Mouse (Mus musculus) hindbrain, embryonic 14.5 days (tissue): ENCODE results near the gene Dnah17. TPM values are rescaled to one million over a fixed set of nuclear protein-coding genes. Genes with fewer than 3 reads are reported as not detected.

Source experiments
- ATAC-seq: fragments of 200-750 bp; cut with Nextera tagmentation; 2 replicates; pipeline ENCODE4 v1.8.0; 2017; ENCODE audit warnings: moderate number of reproducible peaks, mild to moderate bottlenecking, moderate TSS enrichment, moderate library complexity; ENCODE audit not compliant: low FRiP score
- DNase-seq: peaks from one replicate; pipeline ENCODE4 v3.0.0-alpha.2; 2015; ENCODE audit warnings: low spot score
- H3K27ac ChIP-seq: fragments of 300-500 bp; sonication (generic); 2 replicates; pipeline ENCODE4 v1.5.1; 2014; ENCODE audit warnings: mild to moderate bottlenecking, moderate library complexity
- H3K27me3 ChIP-seq: fragments of 300-500 bp; sonication (generic); 2 replicates; pipeline ENCODE4 v1.6.1; 2014; ENCODE audit warnings: mild to moderate bottlenecking, low read length, mixed read lengths; ENCODE audit not compliant: control insufficient read depth, insufficient read depth
- H3K36me3 ChIP-seq: fragments of 300-500 bp; sonication (generic); replicated peaks from 2 replicates; pipeline ENCODE4 v1.6.1; 2014; ENCODE audit not compliant: control insufficient read depth, insufficient read depth
- H3K4me1 ChIP-seq: fragments of 300-500 bp; sonication (generic); replicated peaks from 2 replicates; pipeline ENCODE4 v1.6.1; 2014; ENCODE audit warnings: antibody characterized with exemption, low read length, mixed read lengths; ENCODE audit not compliant: control insufficient read depth, insufficient read depth
- H3K4me2 ChIP-seq: fragments of 300-500 bp; sonication (generic); replicated peaks from 2 replicates; pipeline ENCODE4 v1.6.1; 2014; ENCODE audit warnings: mild to moderate bottlenecking, moderate library complexity
- H3K4me3 ChIP-seq: fragments of 300-500 bp; sonication (generic); replicated peaks from 2 replicates; pipeline ENCODE4 v1.5.1; 2014; ENCODE audit warnings: mild to moderate bottlenecking, low read length
- H3K9ac ChIP-seq: fragments of 300-500 bp; sonication (generic); 2 replicates; pipeline ENCODE4 v1.6.1; 2014
- H3K9me3 ChIP-seq: fragments of 300-500 bp; sonication (generic); 2 replicates; pipeline ENCODE4 v1.6.1; 2016; ENCODE audit warnings: low read length; ENCODE audit not compliant: control insufficient read depth
- WGBS: fragments of 180-500 bp; shearing (Covaris S2); extraction: QIAGEN DNeasy Blood & Tissue Kit; methylation state at CpG from one replicate; pipeline ENCODE4 v1.1.7; 2014; 5-methylcytosine and 5-hydroxymethylcytosine counted together
- polyA plus RNA-seq: library from polyadenylated mRNA; unstranded; fragments of >200 nt; fragmentation: Nextera tagmentation; extraction: Ambion mirVana; gene quantifications from 2 replicates; pipeline ENCODE4 v1.2.1, GENCODE M21; 2014

The Dnah17 gene
- polyA plus RNA-seq, 1 experiment from 2014 or later, result 0.15 TPM

DNA sequence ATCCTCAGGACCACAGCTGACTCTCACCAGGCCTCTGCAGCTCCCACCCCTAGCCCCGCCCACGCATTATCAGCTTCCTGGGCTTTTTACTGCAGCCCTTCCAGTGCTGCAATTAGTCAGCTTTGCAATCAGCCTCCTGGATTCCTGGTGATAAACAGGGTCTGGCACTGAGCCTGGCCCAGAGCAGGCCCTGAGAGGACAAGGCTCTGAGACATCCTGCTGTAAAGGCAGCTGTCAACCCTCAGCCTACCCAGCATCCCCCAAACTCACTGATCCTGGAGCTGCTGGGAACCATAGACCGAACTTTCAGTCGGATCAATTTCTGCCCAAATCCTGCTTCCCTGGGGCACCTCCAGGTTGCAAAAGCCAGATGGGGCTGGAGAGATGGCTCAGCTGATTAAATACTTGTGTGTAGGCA is 3.3 kb upstream of the Dnah17 start:
- H3K4me3 ChIP-seq, result no peak overlapping the region
- DNase-seq, result no peak
- 41% methylated on average over 4 of the region's 4 CpGs for WGBS
- no peaks in the 10 kb centered on the region for H3K9me3 ChIP-seq
- H3K9ac ChIP-seq, result no peak overlapping the region
- peak overlapping the region; percentile 52 for H3K27ac ChIP-seq
- no peaks in the 10 kb centered on the region for H3K27me3 ChIP-seq
- H3K36me3 ChIP-seq, result no peaks in the 10 kb centered on the region
- 0 out of 2 replicates have a peak, but pooled peaks have one; percentile 27 for ATAC-seq
- no peak overlapping the region for H3K4me2 ChIP-seq
- peaks cover 10% of the 10 kb centered on the region for H3K4me1 ChIP-seq

DNA sequence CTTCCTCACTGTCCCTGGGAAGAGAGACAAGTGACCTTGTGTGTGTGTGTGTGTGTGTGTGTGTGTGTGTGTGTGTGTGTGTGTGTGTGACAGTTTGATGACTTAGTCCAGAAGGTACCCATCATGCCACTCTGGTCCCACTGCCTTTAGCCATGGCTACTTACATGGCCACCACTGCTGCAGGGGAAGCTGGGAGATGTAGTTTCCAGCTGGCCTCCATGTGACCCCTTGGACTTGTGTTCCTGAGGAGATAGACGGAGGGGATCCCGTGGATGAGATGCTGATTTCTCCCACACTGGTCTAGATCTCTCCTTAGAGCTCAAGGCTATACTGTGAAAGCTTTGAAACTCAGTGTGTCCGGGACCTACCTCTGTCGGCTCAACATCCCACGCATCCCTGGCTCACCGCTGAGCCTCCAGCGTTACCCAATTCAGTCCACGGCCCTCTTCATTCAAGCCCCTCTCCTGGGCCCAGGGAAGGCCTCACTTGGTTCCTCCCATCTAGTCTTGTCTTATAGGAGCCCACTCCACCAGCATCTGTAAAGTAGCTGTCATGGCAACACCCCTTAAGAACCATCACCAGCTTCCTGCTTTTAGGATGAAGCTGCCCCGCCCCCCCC is 2.8 kb upstream of the Dnah17 start:
- 55% methylated on average over 9 of the region's 9 CpGs for WGBS
- Histone ChIP-seq H3K9ac (no peak overlapping the region), H3K4me2 (no peak overlapping the region), H3K4me3 (no peak overlapping the region), H3K27ac (peak overlapping the region; percentile 52; the same call in 1 of the 2 replicates), H3K36me3 (no peaks in the 10 kb centered on the region), H3K4me1 (peaks cover 10% of the 10 kb centered on the region), H3K27me3 (no peaks in the 10 kb centered on the region), H3K9me3 (no peaks in the 10 kb centered on the region)
- ATAC-seq (no peak), DNase-seq (no peak)

DNA sequence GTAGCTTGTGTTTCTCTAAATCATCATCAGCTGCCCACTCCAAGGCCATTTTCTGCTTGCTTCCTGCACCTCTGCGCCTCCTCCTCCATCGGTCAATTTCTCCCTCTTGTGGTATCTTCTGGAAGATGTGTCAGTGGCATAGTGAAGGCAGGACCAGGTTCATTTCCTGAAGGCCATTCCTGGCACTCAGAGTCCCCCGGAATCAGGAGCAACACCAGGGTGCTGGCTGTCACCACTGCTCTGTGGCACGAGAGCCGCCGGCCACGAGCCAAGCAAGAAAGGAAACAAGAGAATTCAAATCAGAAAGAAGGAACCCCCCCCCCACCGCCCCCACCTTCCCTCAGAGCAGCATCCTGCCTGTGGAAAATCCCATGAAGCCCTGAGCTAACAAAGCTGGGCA is 1.7 kb upstream of the Dnah17 start:
- Histone ChIP-seq H3K9ac (no peak overlapping the region), H3K27ac (no peak overlapping the region), H3K4me3 (no peak overlapping the region), H3K27me3 (no peaks in the 10 kb centered on the region), H3K9me3 (no peaks in the 10 kb centered on the region), H3K4me1 (peaks cover 10% of the 10 kb centered on the region), H3K4me2 (no peak overlapping the region), H3K36me3 (no peaks in the 10 kb centered on the region)
- DNase-seq (no peak), ATAC-seq (no peak)
- WGBS, result 76% methylated on average over 8 of the region's 8 CpGs

DNA sequence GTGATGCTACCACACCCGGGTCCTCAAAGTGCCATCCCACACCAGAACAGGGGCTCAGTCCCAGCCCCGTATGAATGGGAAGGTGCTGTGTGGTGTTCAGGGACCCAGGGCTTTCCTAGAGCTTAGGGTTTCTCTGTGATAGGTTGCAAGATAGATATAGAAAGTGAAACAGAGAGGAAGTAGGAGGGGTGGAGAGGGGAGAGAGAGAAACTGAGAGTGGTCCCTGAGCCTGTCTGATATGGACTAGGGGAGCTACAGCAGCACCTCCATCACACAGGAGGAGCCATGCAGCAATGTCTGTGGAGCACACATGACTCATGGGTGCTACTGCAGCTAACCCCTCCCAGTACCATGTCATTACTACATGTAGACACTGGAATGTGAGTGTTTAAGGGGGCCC is 622 bp downstream of the Dnah17 start:
- Histone ChIP-seq H3K27ac (no peak overlapping the region), H3K4me1 (peaks cover 10% of the 10 kb centered on the region), H3K9ac (no peak overlapping the region), H3K36me3 (no peaks in the 10 kb centered on the region), H3K27me3 (no peaks in the 10 kb centered on the region), H3K4me3 (no peak overlapping the region), H3K4me2 (no peak overlapping the region), H3K9me3 (no peaks in the 10 kb centered on the region)
- WGBS, result 87% methylated on average over 2 of the region's 2 CpGs
- DNase-seq (no peak), ATAC-seq (no peak)

DNA sequence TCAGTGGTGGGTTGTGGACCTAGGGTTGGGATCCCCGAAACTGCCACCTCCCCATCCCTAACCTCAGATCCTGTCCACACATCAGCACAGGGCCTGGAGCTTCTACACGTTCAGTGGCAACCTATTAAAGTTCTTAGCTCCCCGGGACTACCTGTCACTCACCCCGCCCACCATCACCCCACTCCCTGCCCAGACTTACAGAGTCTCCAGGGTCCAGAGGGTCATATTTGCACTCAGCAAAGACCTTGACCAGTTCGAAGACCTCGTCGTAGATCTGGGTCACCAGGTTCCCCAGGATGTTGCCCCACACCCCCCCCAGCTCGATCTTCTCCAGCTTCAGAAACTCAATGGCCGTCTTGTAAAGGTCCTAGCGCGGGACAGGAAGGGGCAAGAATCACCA is 8.8 kb downstream of the Dnah17 start:
- no peak overlapping the region for H3K9ac ChIP-seq
- H3K9me3 ChIP-seq, result no peaks in the 10 kb centered on the region
- no peak overlapping the region for H3K4me3 ChIP-seq
- H3K27ac ChIP-seq, result no peak overlapping the region
- H3K4me1 ChIP-seq, result no peaks in the 10 kb centered on the region
- ATAC-seq (no peak), DNase-seq (no peak)
- no peaks in the 10 kb centered on the region for H3K27me3 ChIP-seq
- H3K36me3 ChIP-seq, result no peaks in the 10 kb centered on the region
- no peak overlapping the region for H3K4me2 ChIP-seq
- WGBS, result 91% methylated on average over 11 of the region's 11 CpGs

DNA sequence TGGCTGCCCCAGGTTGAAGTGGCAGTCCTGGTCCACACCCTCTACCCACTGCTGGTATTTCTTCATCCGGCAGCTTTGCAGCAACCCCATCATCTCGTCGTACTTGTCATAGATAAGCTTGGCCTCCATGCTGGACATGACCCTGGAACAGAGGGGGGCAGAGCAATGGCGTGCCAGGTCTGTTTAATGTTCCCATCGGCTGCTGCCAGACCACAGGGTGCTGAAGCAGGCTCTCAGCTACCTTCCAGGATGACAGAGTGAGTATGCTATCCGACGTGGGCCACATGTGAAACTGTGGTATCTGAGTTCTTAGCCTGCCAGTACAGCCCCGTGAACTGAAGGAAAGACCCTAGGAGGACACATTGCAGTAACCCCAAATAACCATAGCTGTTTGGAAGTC is 11.7 kb downstream of the Dnah17 start:
- 82% methylated on average over 8 of the region's 8 CpGs for WGBS
- Histone ChIP-seq H3K4me3 (no peak overlapping the region), H3K9me3 (no peaks in the 10 kb centered on the region), H3K4me2 (no peak overlapping the region), H3K27ac (no peak overlapping the region), H3K36me3 (no peaks in the 10 kb centered on the region), H3K4me1 (no peaks in the 10 kb centered on the region), H3K27me3 (no peaks in the 10 kb centered on the region), H3K9ac (no peak overlapping the region)
- no peak for ATAC-seq
- no peak for DNase-seq

DNA sequence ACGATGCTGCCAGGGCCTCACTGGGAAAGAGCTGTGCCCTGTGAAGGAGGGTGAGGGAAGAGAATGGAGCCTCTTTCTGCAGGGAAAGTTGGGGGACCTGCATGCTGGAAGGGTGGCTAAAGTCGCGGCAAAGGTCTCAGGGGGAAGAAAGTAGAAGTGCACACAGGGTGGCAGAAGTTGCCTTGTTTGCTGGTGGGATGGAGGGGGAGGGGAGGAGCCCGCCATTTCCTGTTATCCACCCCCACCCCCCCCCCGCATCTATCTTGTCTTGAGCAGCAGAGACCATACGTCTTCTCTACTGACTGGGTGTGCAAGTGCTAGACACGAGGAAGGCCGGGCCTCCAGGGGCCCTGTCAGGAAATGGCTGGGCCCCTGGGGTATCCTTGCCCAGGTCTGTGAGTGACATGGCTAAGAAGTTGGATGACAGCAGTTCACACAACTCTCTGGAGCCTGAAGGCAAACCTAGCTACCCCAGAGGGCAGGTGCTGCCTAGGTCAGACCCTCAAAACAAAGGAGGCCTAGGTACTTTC is 15.8 kb downstream of the Dnah17 start:
- H3K4me2 ChIP-seq, result no peak overlapping the region
- no peak for DNase-seq
- H3K4me3 ChIP-seq, result no peak overlapping the region
- H3K27ac ChIP-seq, result no peak overlapping the region
- no peaks in the 10 kb centered on the region for H3K4me1 ChIP-seq
- H3K9ac ChIP-seq, result no peak overlapping the region
- no peaks in the 10 kb centered on the region for H3K27me3 ChIP-seq
- no peaks in the 10 kb centered on the region for H3K36me3 ChIP-seq
- no peak for ATAC-seq
- 75% methylated on average over 8 of the region's 8 CpGs for WGBS
- no peaks in the 10 kb centered on the region for H3K9me3 ChIP-seq

DNA sequence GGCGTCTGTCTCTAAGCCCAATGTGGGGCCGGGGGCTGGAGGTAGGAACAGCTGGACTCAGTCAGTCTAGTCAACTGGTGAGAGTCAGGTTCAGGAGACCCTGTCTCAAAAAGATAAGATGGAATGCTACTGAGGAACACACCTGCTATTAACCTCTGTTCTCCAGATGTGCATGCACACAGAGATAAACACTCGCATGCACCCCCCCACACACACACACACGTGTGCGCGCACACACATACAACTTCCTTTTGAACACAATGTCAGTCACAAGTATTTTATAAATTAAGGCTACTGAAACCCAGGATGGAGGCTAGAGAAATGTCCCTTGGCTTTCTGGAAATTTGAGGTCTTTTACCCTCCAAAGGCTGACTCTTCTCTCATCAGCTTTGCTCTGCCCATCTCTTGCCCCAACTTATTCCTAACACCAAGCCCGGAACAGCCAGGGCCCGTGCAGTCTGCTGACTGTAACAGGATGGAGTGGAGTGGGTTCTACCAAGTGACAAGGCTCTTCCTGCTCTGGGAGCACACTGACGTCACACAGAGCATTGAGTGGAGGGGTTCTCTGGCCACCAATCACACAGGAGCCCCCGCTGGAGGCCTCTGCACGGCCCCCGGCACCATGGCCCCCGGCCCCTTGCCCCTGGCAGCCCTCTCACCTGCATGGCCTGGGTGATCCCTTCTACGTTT is 16.8 kb downstream of the Dnah17 start:
- ATAC-seq (no peak), DNase-seq (no peak)
- Histone ChIP-seq H3K27me3 (no peaks in the 10 kb centered on the region), H3K27ac (no peak overlapping the region), H3K4me3 (no peak overlapping the region), H3K36me3 (no peaks in the 10 kb centered on the region), H3K4me2 (no peak overlapping the region), H3K9ac (no peak overlapping the region), H3K9me3 (no peaks in the 10 kb centered on the region), H3K4me1 (no peaks in the 10 kb centered on the region)
- 87% methylated on average over 14 of the region's 14 CpGs for WGBS

DNA sequence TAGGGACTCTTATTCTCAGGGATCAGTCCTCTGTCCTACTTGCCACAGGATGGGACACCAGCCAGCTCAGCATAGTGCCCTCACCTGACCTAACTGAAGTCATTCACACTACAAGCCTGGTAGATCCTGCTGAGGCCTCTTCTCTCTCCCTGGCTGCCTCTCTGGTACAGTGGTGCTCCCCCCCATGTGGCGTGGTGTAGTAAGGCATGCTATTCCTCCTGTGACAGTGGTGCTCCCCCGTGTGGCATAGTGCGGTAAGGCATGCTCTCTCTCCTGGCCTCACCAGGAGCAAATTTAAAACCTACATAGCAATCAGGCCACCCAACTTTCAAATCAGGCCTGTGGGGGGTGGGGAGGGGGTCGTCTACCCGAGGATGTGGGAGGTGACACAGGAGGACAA is 26.4 kb downstream of the Dnah17 start:
- Histone ChIP-seq H3K9me3 (no peaks in the 10 kb centered on the region), H3K4me2 (no peak overlapping the region), H3K27me3 (no peaks in the 10 kb centered on the region), H3K27ac (no peak overlapping the region), H3K4me3 (no peak overlapping the region), H3K9ac (no peak overlapping the region), H3K36me3 (no peaks in the 10 kb centered on the region), H3K4me1 (no peaks in the 10 kb centered on the region)
- WGBS, result 11% methylated on average over 5 of the region's 5 CpGs
- DNase-seq (peak; percentile 80), ATAC-seq (no peak; the same call in 1 of the 2 replicates)
